ENCODE assay signal across 17 mouse cellular contexts in the genomic region with DNA sequence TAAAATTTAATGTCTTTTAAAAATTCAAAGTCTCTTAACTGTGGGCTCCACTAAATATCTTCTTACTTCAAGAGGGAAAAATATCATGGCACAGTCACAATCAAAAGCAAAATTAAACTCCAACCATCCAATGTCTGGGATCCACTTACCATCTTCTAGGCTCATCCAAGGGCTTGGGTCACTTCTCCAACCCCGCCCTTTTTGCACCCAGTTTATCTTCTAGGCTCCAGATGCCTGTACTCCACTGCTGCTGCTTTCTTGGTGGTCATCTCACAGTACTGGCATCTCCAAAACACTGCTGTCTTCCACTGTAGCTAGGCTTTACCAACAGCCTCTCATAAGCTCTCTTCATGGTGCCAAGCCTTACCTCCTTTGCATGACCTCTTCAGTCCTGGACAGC. TPM values are rescaled to one million over a fixed set of nuclear protein-coding genes. Genes with fewer than 3 reads are reported as not detected.
"Had no signal": no experiment of that assay in that cellular context is flagged by ENCODE, and none has a peak within 500 bp of the region (broad histone marks: within the 10 kb centered on the region; RNA-seq: fewer than 3 reads in every experiment).

No protein-coding gene starts in this region.

- H3K9ac ChIP-seq: lung, embryonic 14.5 days; midbrain, embryonic 12.5 days; neural tube, embryonic 13.5 days; stomach, embryonic 15.5 days had no signal

- H3K27ac ChIP-seq: midbrain, embryonic 10.5 days; midbrain, embryonic 12.5 days; neural tube, embryonic 13.5 days; stomach, embryonic 15.5 days; stomach, postnatal 0 days had no signal

- ATAC-seq: midbrain, embryonic 16.5 days had no signal

- H3K4me1 ChIP-seq: midbrain, embryonic 10.5 days; midbrain, embryonic 12.5 days; neural tube, embryonic 13.5 days; stomach, embryonic 15.5 days had no signal

- DNase-seq: lung, adult 18-20 months; lung, embryonic 14.5 days; lung, postnatal 10 days; lung, postnatal 4 days; midbrain, embryonic 14.5 days; right cerebral cortex, postnatal 14 days; thymus, adult 2 months; thymus, postnatal 25 days; thymus, postnatal 4 days had no signal

- H3K36me3 ChIP-seq: midbrain, embryonic 10.5 days; midbrain, embryonic 12.5 days; neural tube, embryonic 13.5 days; stomach, embryonic 15.5 days had no signal

- H3K9me3 ChIP-seq: midbrain, embryonic 10.5 days; midbrain, embryonic 12.5 days; neural tube, embryonic 13.5 days; stomach, embryonic 15.5 days had no signal

- H3K4me3 ChIP-seq: midbrain, embryonic 10.5 days; midbrain, embryonic 12.5 days; myocyte; neural tube, embryonic 13.5 days; stomach, embryonic 15.5 days had no signal

- H3K27me3 ChIP-seq: midbrain, embryonic 12.5 days; neural tube, embryonic 13.5 days; stomach, embryonic 15.5 days had no signal

- H3K4me2 ChIP-seq: lung, embryonic 14.5 days; midbrain, embryonic 12.5 days; neural tube, embryonic 13.5 days; stomach, embryonic 15.5 days had no signal

RNA-seq across cellular contexts. Expression of a gene that starts 25.0 kb away (rescaled TPM):
- polyA plus RNA-seq: midbrain, embryonic 16.5 days; neural tube, embryonic 11.5 days had no signal

RNA-seq across cellular contexts. Expression of a gene that starts 41.1 kb away (rescaled TPM):
- polyA plus RNA-seq: lung, embryonic 14.5 days; midbrain, embryonic 10.5 days; midbrain, embryonic 12.5 days; neural tube, embryonic 11.5 days; neural tube, embryonic 13.5 days had no signal
